Mouse (Mus musculus): Measurements from ENCODE around the gene Marveld2. TPM values are rescaled to one million over a fixed set of nuclear protein-coding genes. Genes with fewer than 3 reads are reported as not detected.

Marveld2 gene
- polyA plus RNA-seq, 2 experiments, result 4.0 to 5.9 TPM

DNA sequence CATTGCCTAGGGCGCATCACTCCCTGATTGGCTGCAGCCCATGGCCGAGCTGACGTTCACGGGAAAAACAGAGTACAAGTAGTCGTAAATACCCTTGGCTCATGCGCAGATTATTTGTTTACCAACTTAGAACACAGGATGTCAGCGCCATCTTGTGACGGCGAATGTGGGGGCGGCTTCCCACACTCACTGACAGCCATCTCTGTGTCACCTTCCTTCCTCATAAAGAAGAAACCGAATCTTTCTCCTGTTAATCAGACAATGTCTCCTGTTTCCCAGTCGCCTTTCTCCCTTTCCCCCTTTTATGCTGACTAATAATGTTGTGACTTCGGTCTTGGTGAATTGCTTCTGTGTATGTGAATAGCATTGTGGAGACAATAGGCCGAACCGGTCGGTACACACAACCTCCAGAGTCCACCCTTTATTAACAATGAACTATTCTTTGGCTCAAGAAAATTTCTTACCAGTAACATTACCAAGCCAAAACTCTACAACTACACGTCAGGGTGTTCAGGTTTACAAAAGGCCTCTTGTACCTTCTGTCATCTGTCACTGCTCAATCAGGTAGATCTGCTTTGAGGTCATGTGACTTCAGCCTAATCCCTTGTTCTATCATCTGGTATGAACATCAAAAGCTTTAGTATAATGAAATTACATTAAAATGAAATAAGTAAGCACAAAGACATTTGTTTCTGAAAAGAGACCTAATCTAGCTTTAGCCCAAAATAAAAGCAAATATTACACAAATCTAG lies 22.6 kb downstream of the Marveld2 start:
- H3K27ac ChIP-seq, result peak overlapping the region; percentile 65
- no peaks in the 10 kb centered on the region for H3K27me3 ChIP-seq (ENCODE audit: control insufficient read depth, insufficient read depth, low read length)
- 58% methylated on average over 11 of the region's 17 CpGs for WGBS (ENCODE audit: insufficient replicate concordance)
- peak overlapping the region; percentile 39 for H3K4me2 ChIP-seq (ENCODE audit: low read depth)
- H3K9me3 ChIP-seq (ENCODE audit: control insufficient read depth, low read length), result no peaks in the 10 kb centered on the region
- H3K4me3 ChIP-seq (ENCODE audit: insufficient read depth in 1 of 2, low read depth in 2 of 2, low read length in 2 of 2), result peak overlapping the region; percentile 27 to 43
- no peaks in the 10 kb centered on the region for H3K36me3 ChIP-seq (replicated peaks; ENCODE audit: control insufficient read depth, insufficient read depth, low read depth)
- peak; percentile 39 for TF ChIP-seq CTCF (IDR thresholded peaks at IDR 0.05; ENCODE audit: low read depth)
- no peak for TF ChIP-seq EP300 (IDR thresholded peaks at IDR 0.05; ENCODE audit: low read depth)
- peak overlapping the region; percentile 46 for H3K9ac ChIP-seq (replicated peaks)
- DNase-seq (ENCODE audit: low read depth in 3 of 3, low spot score in 3 of 3) (peak in 1 of 3 experiments; percentile 50), ATAC-seq (ENCODE audit: insufficient read depth) (peak; percentile 84)
- H3K4me1 ChIP-seq (replicated peaks; ENCODE audit: control insufficient read depth in 2 of 2, insufficient read depth in 2 of 2, low read length in 1 of 2), result peaks cover 0 to 4% of the 10 kb centered on the region in 2 experiments; a peak in 1 of 4 replicates

- peak overlapping the region; percentile 54 for H3K9ac ChIP-seq (replicated peaks)
- H3K9me3 ChIP-seq (ENCODE audit: control insufficient read depth, low read length), result no peaks in the 10 kb centered on the region
- 78% methylated on average over 11 of the region's 12 CpGs for WGBS (ENCODE audit: insufficient replicate concordance)
- no peak for DNase-seq (ENCODE audit: low read depth in 3 of 3, low spot score in 3 of 3)
- peak; percentile 45; the same call in 1 of the 2 replicates for ATAC-seq (ENCODE audit: insufficient read depth)
- H3K27me3 ChIP-seq (ENCODE audit: control insufficient read depth, insufficient read depth, low read length), result no peaks in the 10 kb centered on the region
- no peak overlapping the region; the same call in 1 of the 2 replicates for H3K27ac ChIP-seq
- peak overlapping the region; percentile 12 to 45 for H3K4me3 ChIP-seq (ENCODE audit: insufficient read depth in 1 of 2, low read depth in 2 of 2, low read length in 2 of 2)
- H3K4me1 ChIP-seq (replicated peaks; ENCODE audit: control insufficient read depth in 2 of 2, insufficient read depth in 2 of 2, low read length in 1 of 2), result no peaks in the 10 kb centered on the region
- no peaks in the 10 kb centered on the region; the same call in 1 of the 2 replicates for H3K36me3 ChIP-seq (replicated peaks; ENCODE audit: control insufficient read depth, insufficient read depth, low read depth)
- TF ChIP-seq CTCF (IDR thresholded peaks at IDR 0.05; ENCODE audit: low read depth), result no peak
- no peak for TF ChIP-seq EP300 (IDR thresholded peaks at IDR 0.05; ENCODE audit: low read depth)
- peak overlapping the region; percentile 51 for H3K4me2 ChIP-seq (ENCODE audit: low read depth)
These were observed 28.1 kb downstream of the Marveld2 start for GRCm38 (mm10) chr13:100588646-100589045.

- TF ChIP-seq EP300 (IDR thresholded peaks at IDR 0.05; ENCODE audit: low read depth) (no peak), CTCF (IDR thresholded peaks at IDR 0.05; ENCODE audit: low read depth) (no peak)
- 48% methylated on average over 6 of the region's 6 CpGs for WGBS (ENCODE audit: insufficient replicate concordance)
- Histone ChIP-seq H3K4me1 (replicated peaks; ENCODE audit: control insufficient read depth in 2 of 2, insufficient read depth in 2 of 2, low read length in 1 of 2) (0 out of 4 replicates have a peak, but pooled peaks cover 0 to 2% of the 10 kb centered on the region in 2 experiments), H3K27ac (no peak overlapping the region), H3K4me3 (ENCODE audit: insufficient read depth in 1 of 2, low read depth in 2 of 2, low read length in 2 of 2) (no peak overlapping the region), H3K27me3 (ENCODE audit: control insufficient read depth, insufficient read depth, low read length) (no peaks in the 10 kb centered on the region), H3K9me3 (ENCODE audit: control insufficient read depth, low read length) (no peaks in the 10 kb centered on the region), H3K4me2 (ENCODE audit: low read depth) (no peak overlapping the region), H3K36me3 (replicated peaks; ENCODE audit: control insufficient read depth, insufficient read depth, low read depth) (no peaks in the 10 kb centered on the region), H3K9ac (replicated peaks) (no peak overlapping the region)
- DNase-seq (ENCODE audit: low read depth in 3 of 3, low spot score in 3 of 3) (no peak), ATAC-seq (ENCODE audit: insufficient read depth) (no peak)
These were observed 34.6 kb downstream of the Marveld2 start for GRCm38 (mm10) chr13:100582144-100582543.

- H3K4me1 ChIP-seq (replicated peaks; ENCODE audit: control insufficient read depth in 2 of 2, insufficient read depth in 2 of 2, low read length in 1 of 2), result 0 out of 4 replicates have a peak, but pooled peaks cover 0 to 2% of the 10 kb centered on the region in 2 experiments
- H3K9ac ChIP-seq (replicated peaks), result no peak overlapping the region
- no peak for DNase-seq (ENCODE audit: low read depth in 3 of 3, low spot score in 3 of 3)
- no peak overlapping the region for H3K4me2 ChIP-seq (ENCODE audit: low read depth)
- no peak for TF ChIP-seq CTCF (IDR thresholded peaks at IDR 0.05; ENCODE audit: low read depth)
- TF ChIP-seq EP300 (IDR thresholded peaks at IDR 0.05; ENCODE audit: low read depth), result no peak
- no peaks in the 10 kb centered on the region for H3K9me3 ChIP-seq (ENCODE audit: control insufficient read depth, low read length)
- ATAC-seq (ENCODE audit: insufficient read depth), result no peak
- no peak overlapping the region for H3K27ac ChIP-seq
- WGBS (ENCODE audit: insufficient replicate concordance), result 50% methylated on average over 3 of the region's 3 CpGs
- no peaks in the 10 kb centered on the region for H3K36me3 ChIP-seq (replicated peaks; ENCODE audit: control insufficient read depth, insufficient read depth, low read depth)
- no peak overlapping the region for H3K4me3 ChIP-seq (ENCODE audit: insufficient read depth in 1 of 2, low read depth in 2 of 2, low read length in 2 of 2)
- no peaks in the 10 kb centered on the region for H3K27me3 ChIP-seq (ENCODE audit: control insufficient read depth, insufficient read depth, low read length)
These were observed 35.1 kb downstream of the Marveld2 start for GRCm38 (mm10) chr13:100581701-100582100.

- Histone ChIP-seq H3K4me3 (ENCODE audit: insufficient read depth in 1 of 2, low read depth in 2 of 2, low read length in 2 of 2) (no peak overlapping the region), H3K27ac (no peak overlapping the region), H3K4me1 (replicated peaks; ENCODE audit: control insufficient read depth in 2 of 2, insufficient read depth in 2 of 2, low read length in 1 of 2) (peaks cover 0 to 2% of the 10 kb centered on the region in 2 experiments; a peak in 1 of 4 replicates), H3K27me3 (ENCODE audit: control insufficient read depth, insufficient read depth, low read length) (no peaks in the 10 kb centered on the region), H3K36me3 (replicated peaks; ENCODE audit: control insufficient read depth, insufficient read depth, low read depth) (no peaks in the 10 kb centered on the region), H3K9me3 (ENCODE audit: control insufficient read depth, low read length) (no peaks in the 10 kb centered on the region), H3K4me2 (ENCODE audit: low read depth) (no peak overlapping the region), H3K9ac (replicated peaks) (no peak overlapping the region)
- no peak for ATAC-seq (ENCODE audit: insufficient read depth)
- TF ChIP-seq EP300 (IDR thresholded peaks at IDR 0.05; ENCODE audit: low read depth) (no peak), CTCF (IDR thresholded peaks at IDR 0.05; ENCODE audit: low read depth) (peak; percentile 26; the same call in 1 of the 2 replicates)
- DNase-seq (ENCODE audit: low read depth in 3 of 3, low spot score in 3 of 3), result no peak
These were observed 36.8 kb downstream of the Marveld2 start for GRCm38 (mm10) chr13:100579951-100580350.
